In the genomic region with DNA sequence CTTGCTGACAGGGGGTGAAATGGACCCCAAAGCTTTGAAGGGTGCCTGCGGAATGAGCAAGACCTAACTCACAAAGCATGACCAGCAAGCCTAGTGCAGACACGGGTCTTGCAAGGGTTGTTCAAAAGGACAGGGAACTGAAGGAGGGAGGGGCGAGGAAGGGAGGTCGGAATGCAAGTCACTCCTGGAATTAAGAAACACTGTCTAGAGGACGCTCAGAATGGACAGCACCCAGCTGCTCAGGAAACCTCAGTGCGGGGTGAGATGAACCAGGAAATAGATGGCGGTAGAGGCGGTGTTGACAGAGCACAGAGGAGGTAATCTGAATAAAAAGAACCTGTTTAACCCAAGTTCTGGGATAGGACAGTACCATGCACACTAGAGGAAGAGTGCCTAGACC, we compare ENCODE assay signal across 18 mouse cellular contexts.
DNase-seq lines count a peak whose midpoint lies in the region; ATAC-seq and TF ChIP-seq lines count a peak whose summit lies in the region.
"Had no signal": no experiment of that assay in that cellular context is flagged by ENCODE, and none has a peak within 500 bp of the region (broad histone marks: within the 10 kb centered on the region; RNA-seq: fewer than 3 reads in every experiment).

No protein-coding gene starts in this region.

- H3K27ac ChIP-seq in heart, embryonic 14.5 days (replicated peaks in 1 of 2; ENCODE audit: control insufficient read depth in 1 of 2, insufficient read depth in 1 of 2, low read depth in 2 of 2, low read length in 2 of 2), result no peak overlapping the region
- H3K27ac ChIP-seq in kidney, postnatal 0 days, result no peak overlapping the region
- H3K27ac ChIP-seq: embryonic facial prominence, embryonic 13.5 days; heart, adult 2 months; hindbrain, embryonic 10.5 days; liver, embryonic 15.5 days; midbrain, embryonic 12.5 days had no signal

- H3K4me2 ChIP-seq in heart, embryonic 14.5 days (ENCODE audit: low read length), result 0 out of 2 replicates have a peak overlapping the region, but pooled peaks have one; percentile 11
- no peak overlapping the region for H3K4me2 ChIP-seq in kidney, postnatal 0 days (ENCODE audit: low read length)
- H3K4me2 ChIP-seq: embryonic facial prominence, embryonic 13.5 days; forebrain, embryonic 12.5 days; liver, embryonic 15.5 days; midbrain, embryonic 12.5 days had no signal

- WGBS in heart, embryonic 14.5 days, result 30% methylated on average over 8 of the region's 8 CpGs
- WGBS in kidney, postnatal 0 days, result 23% methylated on average over 8 of the region's 8 CpGs

- DNase-seq in heart, postnatal 14 days, result no peak
- DNase-seq in ZHBTc4 (ENCODE audit: low read depth, low spot score), result peak; percentile 58
- peak; percentile 70 for DNase-seq in kidney, postnatal 0 days (ENCODE audit: low spot score)
- DNase-seq in lung, postnatal 14 days, result peak; percentile 12
- no peak for DNase-seq in left cerebral cortex, postnatal 25 days (ENCODE audit: low spot score in 2 of 2)
- no peak for DNase-seq in urinary bladder, adult 18-20 months (ENCODE audit: low spot score in 2 of 2)
- DNase-seq: adrenal gland, postnatal 10 days; B cell, adult 2 months; cerebellum, postnatal 10 days; heart, adult 2 months; right cerebral cortex, postnatal 14 days had no signal

- H3K9ac ChIP-seq in heart, embryonic 14.5 days (ENCODE audit: low read length), result no peak overlapping the region
- H3K9ac ChIP-seq in kidney, postnatal 0 days (ENCODE audit: low read depth, low read length), result no peak overlapping the region
- H3K9ac ChIP-seq: embryonic facial prominence, embryonic 13.5 days; forebrain, embryonic 12.5 days; liver, embryonic 15.5 days; midbrain, embryonic 12.5 days had no signal

- peaks cover 9 to 12% of the 10 kb centered on the region in 2 experiments; a peak in 3 of 4 replicates for H3K4me1 ChIP-seq in heart, embryonic 14.5 days (ENCODE audit: control insufficient read depth in 2 of 2, insufficient read depth in 2 of 2, low read length in 2 of 2)
- H3K4me1 ChIP-seq in kidney, postnatal 0 days (replicated peaks; ENCODE audit: insufficient read depth, low read length), result no peaks in the 10 kb centered on the region

- no peak overlapping the region for H3K4me3 ChIP-seq in heart, embryonic 14.5 days (ENCODE audit: control insufficient read depth in 1 of 2, insufficient read depth in 1 of 2, low read depth in 1 of 2, low read length in 2 of 2)
- H3K4me3 ChIP-seq in kidney, postnatal 0 days (replicated peaks; ENCODE audit: low read depth, low read length), result no peak overlapping the region
- H3K4me3 ChIP-seq: embryonic facial prominence, embryonic 13.5 days; forebrain, embryonic 12.5 days; heart, adult 2 months; hindbrain, embryonic 10.5 days; liver, embryonic 15.5 days; midbrain, embryonic 12.5 days had no signal

- no peaks in the 10 kb centered on the region for H3K36me3 ChIP-seq in heart, embryonic 14.5 days (ENCODE audit: control insufficient read depth, insufficient read depth, low read length)
- no peaks in the 10 kb centered on the region for H3K36me3 ChIP-seq in kidney, postnatal 0 days (ENCODE audit: insufficient read depth, low read length)
- H3K36me3 ChIP-seq: embryonic facial prominence, embryonic 13.5 days; forebrain, embryonic 12.5 days; hindbrain, embryonic 10.5 days; liver, embryonic 15.5 days; midbrain, embryonic 12.5 days had no signal

- no peaks in the 10 kb centered on the region for H3K9me3 ChIP-seq in heart, embryonic 14.5 days (ENCODE audit: control insufficient read depth, low read length)
- no peaks in the 10 kb centered on the region for H3K9me3 ChIP-seq in kidney, postnatal 0 days (replicated peaks; ENCODE audit: low read length)
- H3K9me3 ChIP-seq: embryonic facial prominence, embryonic 13.5 days; forebrain, embryonic 12.5 days; hindbrain, embryonic 10.5 days; liver, embryonic 15.5 days; midbrain, embryonic 12.5 days had no signal

- intact Hi-C loops in heart, postnatal 14 days (cut with DNase I), result loop anchor here (2.0 to 5.0 kb wide), 4 partner anchors 197 to 1584 kb away; a partner anchor contains a TSS
- intact Hi-C loops in left cerebral cortex, postnatal 25 days (cut with DNase I), result loop anchor here (5.0 to 10.0 kb wide), 3 partner anchors 241 to 1577 kb away; a partner anchor contains a TSS

- no peak for TF ChIP-seq CTCF in kidney, postnatal 0 days (IDR thresholded peaks at IDR 0.05; ENCODE audit: low read depth)

- H3K27me3 ChIP-seq in heart, embryonic 14.5 days (ENCODE audit: control insufficient read depth, insufficient read depth, low read length), result no peaks in the 10 kb centered on the region
- H3K27me3 ChIP-seq in kidney, postnatal 0 days (ENCODE audit: insufficient read depth, low read length), result no peaks in the 10 kb centered on the region
- H3K27me3 ChIP-seq: liver, embryonic 15.5 days; midbrain, embryonic 12.5 days had no signal

- ATAC-seq in heart, embryonic 14.5 days (ENCODE audit: insufficient number of reproducible peaks, insufficient read depth, low FRiP score, low read depth), result no peak
- no peak for ATAC-seq in kidney, postnatal 0 days (replicated peaks; ENCODE audit: low FRiP score, low read depth)
- ATAC-seq: inflammation-experienced regulatory T-cells, adult 6 months had no signal

Comparison
In these comparisons a context has a peak if more than half of its experiments do, and no peak if none do; other contexts are left out.
1. DNase-seq: peak in ZHBTc4 (single experiment), kidney, postnatal 0 days (single experiment) and lung, postnatal 14 days (single experiment); none in heart, postnatal 14 days (0 of 2), left cerebral cortex, postnatal 25 days (0 of 2) and urinary bladder, adult 18-20 months (0 of 2).